Mouse (Mus musculus): ENCODE data around the gene Rpp38. TPM values are rescaled to one million over a fixed set of nuclear protein-coding genes. Genes with fewer than 3 reads are reported as not detected.

Rpp38 gene
- 12.8 and 14.3 TPM in 2 replicates for polyA plus RNA-seq (2012; rRNA removed)

GRCm38 (mm10) chr2:3332484-3333242, at the start of gene Rpp38:
Rpp38 (minus strand) TSS chr2:3332643.

GRCm38 (mm10) chr2:3335611-3336301, 3.3 kb upstream of the Rpp38 start, which contains the start of gene Acbd7:
Acbd7 (plus strand) TSS chr2:3336168.

GRCm38 (mm10) chr2:3283602-3284472, 48.6 kb downstream of the Rpp38 start, which contains the start of gene Nmt2:
Nmt2 (plus strand) TSS chr2:3284212.

Other genes with a start within 250 kb of the Rpp38 start
- 37.9 and 42.6 TPM in 2 replicates for gene Fam171a1, start 218.4 kb downstream of the Rpp38 start, polyA plus RNA-seq (2012; rRNA removed)
- 31.2 and 34.4 TPM in 2 replicates for gene Nmt2, start 48.4 kb downstream of the Rpp38 start, polyA plus RNA-seq (2012; rRNA removed)
- 1.3 and 1.4 TPM in 2 replicates for gene Acbd7, start 3.5 kb upstream of the Rpp38 start, polyA plus RNA-seq (2012; rRNA removed)
- 0.05 TPM in 1 of 2 replicates, not detected in the other for gene Olah, start 64.6 kb upstream of the Rpp38 start, polyA plus RNA-seq (2012; rRNA removed)
- gene Meig1, start 90.0 kb upstream of the Rpp38 start, polyA plus RNA-seq (2012; rRNA removed): 1.4 and 1.6 TPM in 2 replicates
- 13.7 and 15.2 TPM in 2 replicates for gene Dclre1c, start 91.5 kb upstream of the Rpp38 start, polyA plus RNA-seq (2012; rRNA removed)
- 9.2 and 12.3 TPM in 2 replicates for gene Suv39h2, start 142.4 kb upstream of the Rpp38 start, polyA plus RNA-seq (2012; rRNA removed)
- gene Gm45902, start 180.1 kb upstream of the Rpp38 start, polyA plus RNA-seq (2012; rRNA removed): 6.8 and 7.7 TPM in 2 replicates
- gene Hspa14, start 180.2 kb upstream of the Rpp38 start, polyA plus RNA-seq (2012; rRNA removed): 73.5 and 79.9 TPM in 2 replicates
- 0.32 and 0.44 TPM in 2 replicates for gene Cdnf, start 180.4 kb upstream of the Rpp38 start, polyA plus RNA-seq (2012; rRNA removed)
- 30.2 and 38.9 TPM in 2 replicates for gene Fam107b, start 237.8 kb upstream of the Rpp38 start, polyA plus RNA-seq (2012; rRNA removed)